Mouse (Mus musculus): ENCODE results near the gene Wipi1.
"Not testable (repeated sequence)": the region's sequence is repeated elsewhere in the genome, so short reads cannot be mapped to it uniquely, and the experiment has no call there.

- not testable (repeated sequence) for TF ChIP-seq CTCF (IDR thresholded peaks at IDR 0.05; ENCODE audit: low read depth, low read length); POLR2A (IDR thresholded peaks at IDR 0.05; ENCODE audit: borderline replicate concordance, low read depth, low read length)
These were observed 48.8 kb upstream of the Wipi1 start for GRCm38 (mm10) chr11:109660526-109660925.
